Mouse (Mus musculus): ENCODE results near the gene Immp2l.

DNA sequence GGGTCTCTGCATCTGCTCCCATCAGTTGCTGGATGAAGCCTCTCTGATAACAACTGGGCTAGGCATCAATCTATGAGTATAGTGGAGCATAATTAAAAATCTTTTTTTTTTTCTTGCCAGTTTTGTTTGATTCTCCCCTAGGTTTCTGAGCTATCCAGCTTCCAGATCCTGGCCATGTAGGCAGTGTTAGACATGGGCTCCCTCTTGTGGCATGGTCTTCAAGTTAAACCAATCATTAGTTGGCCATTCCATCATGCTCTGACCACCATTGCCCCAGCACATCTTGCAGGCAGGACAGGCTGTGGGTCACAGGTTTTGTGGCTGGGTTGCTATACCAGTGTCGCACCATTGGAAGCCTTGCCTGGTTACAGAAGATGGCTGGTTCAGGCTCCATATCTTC is 656.3 kb downstream of the Immp2l start:
- TF ChIP-seq CTCF (conservative IDR thresholded peaks at IDR 0.05; ENCODE audit: insufficient read depth, insufficient read length, low read depth, low read length) (peak; percentile 40), POLR2A (IDR thresholded peaks at IDR 0.05; ENCODE audit: low read depth, low read length) (no peak)

Measured in kidney, adult 2 months (tissue).